In the genomic region with DNA sequence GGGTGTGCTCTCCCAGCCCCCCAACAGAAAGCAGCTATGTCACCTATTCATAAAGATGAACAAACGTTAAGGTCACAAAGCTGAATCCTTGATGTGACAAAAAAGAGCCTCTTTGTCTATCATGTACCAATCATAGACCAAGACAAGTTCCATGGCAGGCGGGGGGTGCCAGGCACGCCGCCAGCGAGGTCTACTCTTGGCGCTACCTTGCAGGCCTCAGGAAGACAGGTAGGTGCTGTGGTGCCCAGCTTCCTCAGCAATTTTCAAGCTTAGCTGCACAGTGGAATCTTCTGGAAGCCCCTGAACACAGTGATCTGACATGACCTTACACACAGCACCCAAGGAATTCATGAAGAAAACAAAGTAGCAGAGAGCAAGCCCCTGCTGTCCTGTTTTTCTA, we compare ENCODE assay signal across 18 mouse cellular contexts. TPM values are rescaled to one million over a fixed set of nuclear protein-coding genes. Genes with fewer than 3 reads are reported as not detected.
A peak's percentile ranks its signal among the peaks of the same experiment; 100 is the strongest.
DNase-seq lines count a peak whose midpoint lies in the region; ATAC-seq lines count a peak whose summit lies in the region.
"Had no signal": no experiment of that assay in that cellular context is flagged by ENCODE, and none has a peak within 500 bp of the region (broad histone marks: within the 10 kb centered on the region; RNA-seq: fewer than 3 reads in every experiment).

No protein-coding gene starts in this region.

- H3K4me2 ChIP-seq in kidney, embryonic 16.5 days (replicated peaks; ENCODE audit: low read depth, low read length) = no peak overlapping the region
- H3K4me2 ChIP-seq: embryonic facial prominence, embryonic 12.5 days; forebrain, embryonic 15.5 days; heart, embryonic 13.5 days had no signal

- no peaks in the 10 kb centered on the region for H3K27me3 ChIP-seq in kidney, embryonic 16.5 days (ENCODE audit: insufficient read depth, low read length)
- H3K27me3 ChIP-seq in midbrain, embryonic 10.5 days (ENCODE audit: low read depth, poor library complexity, severe bottlenecking) = no peaks in the 10 kb centered on the region
- H3K27me3 ChIP-seq: embryonic facial prominence, embryonic 12.5 days; forebrain, embryonic 15.5 days; heart, embryonic 13.5 days had no signal

- WGBS in kidney, embryonic 16.5 days = 88% methylated on average over 6 of the region's 6 CpGs
- WGBS in midbrain, embryonic 10.5 days = 89% methylated on average over 6 of the region's 6 CpGs

- H3K36me3 ChIP-seq in kidney, embryonic 16.5 days (ENCODE audit: insufficient read depth, low read length) = no peaks in the 10 kb centered on the region
- H3K36me3 ChIP-seq in midbrain, embryonic 10.5 days = no peaks in the 10 kb centered on the region
- H3K36me3 ChIP-seq: embryonic facial prominence, embryonic 12.5 days; forebrain, embryonic 15.5 days; heart, embryonic 13.5 days had no signal

- H3K9ac ChIP-seq in kidney, embryonic 16.5 days (replicated peaks; ENCODE audit: low read length) = no peak overlapping the region
- H3K9ac ChIP-seq: embryonic facial prominence, embryonic 12.5 days; forebrain, embryonic 15.5 days; heart, embryonic 13.5 days had no signal

- H3K4me3 ChIP-seq in kidney, embryonic 16.5 days (ENCODE audit: low read length) = no peak overlapping the region
- H3K4me3 ChIP-seq in midbrain, embryonic 10.5 days = no peak overlapping the region
- H3K4me3 ChIP-seq: embryonic facial prominence, embryonic 12.5 days; forebrain, embryonic 15.5 days; heart, embryonic 13.5 days had no signal

- no peak for ATAC-seq in kidney, embryonic 16.5 days (ENCODE audit: low FRiP score, low TSS enrichment)
- ATAC-seq: forebrain, embryonic 15.5 days had no signal

- no peak overlapping the region for H3K27ac ChIP-seq in kidney, embryonic 16.5 days (ENCODE audit: low read length)
- no peak overlapping the region for H3K27ac ChIP-seq in midbrain, embryonic 10.5 days (replicated peaks)
- H3K27ac ChIP-seq: embryonic facial prominence, embryonic 12.5 days; forebrain, embryonic 15.5 days; heart, embryonic 13.5 days had no signal

- no peaks in the 10 kb centered on the region for H3K9me3 ChIP-seq in kidney, embryonic 16.5 days (ENCODE audit: low read length)
- H3K9me3 ChIP-seq in midbrain, embryonic 10.5 days (replicated peaks) = no peaks in the 10 kb centered on the region
- H3K9me3 ChIP-seq: embryonic facial prominence, embryonic 12.5 days; forebrain, embryonic 15.5 days; G1E; heart, embryonic 13.5 days had no signal

- peak; percentile 70 for DNase-seq in kidney, adult 18-20 months
- DNase-seq in thymus, postnatal 4 days = peak; percentile 62
- no peak for DNase-seq in thymus, adult 18-20 months
- peak; percentile 77 for DNase-seq in kidney, postnatal 10 days
- DNase-seq in kidney, postnatal 4 days = peak; percentile 51 to 65
- DNase-seq in adrenal gland, postnatal 25 days = no peak
- no peak for DNase-seq in midbrain, embryonic 10.5 days (ENCODE audit: low spot score)
- DNase-seq: adrenal gland, adult 8-10 months; cerebellum, adult 11 months; cerebellum, adult 9-11 months; gastrocnemius, postnatal 36 days; heart, adult 11 months; heart, postnatal 36 days had no signal

- no peaks in the 10 kb centered on the region; the same call in 1 of the 2 replicates for H3K4me1 ChIP-seq in kidney, embryonic 16.5 days (ENCODE audit: insufficient read depth, low read length)
- H3K4me1 ChIP-seq in midbrain, embryonic 10.5 days = no peaks in the 10 kb centered on the region
- H3K4me1 ChIP-seq: embryonic facial prominence, embryonic 12.5 days; forebrain, embryonic 15.5 days had no signal

RNA-seq across cellular contexts. Expression of a gene that starts 10.1 kb away (rescaled TPM):
- polyA plus RNA-seq in kidney, embryonic 16.5 days (2015; fragmentation: Nextera tagmentation; extraction: Ambion mirVana) = 26.8 and 29.1 TPM in 2 replicates
- 6.5 and 8.4 TPM in 2 replicates for total RNA-seq in adrenal gland, postnatal 25 days (2021)
- polyA plus RNA-seq in midbrain, embryonic 10.5 days (2016; fragmentation: Nextera tagmentation; extraction: Ambion mirVana) = 15.4 and 16.6 TPM in 2 replicates

Comparison
In these comparisons a context has a peak if more than half of its experiments do, and no peak if none do; other contexts are left out.
1. DNase-seq: peak in kidney, adult 18-20 months (single experiment), thymus, postnatal 4 days (single experiment), kidney, postnatal 10 days (single experiment) and kidney, postnatal 4 days (2 of 2); none in thymus, adult 18-20 months (0 of 2), adrenal gland, postnatal 25 days (single experiment) and midbrain, embryonic 10.5 days (single experiment).